Mouse (Mus musculus): ENCODE results near the gene Gm14698. TPM values are rescaled to one million over a fixed set of nuclear protein-coding genes. Genes with fewer than 3 reads are reported as not detected.
"Not testable (repeated sequence)": the region's sequence is repeated elsewhere in the genome, so short reads cannot be mapped to it uniquely, and the experiment has no call there.

The Gm14698 gene
- polyA plus RNA-seq (2016; fragmentation: Nextera tagmentation; extraction: Ambion mirVana), result 2.5 and 4.2 TPM in 2 replicates

DNA sequence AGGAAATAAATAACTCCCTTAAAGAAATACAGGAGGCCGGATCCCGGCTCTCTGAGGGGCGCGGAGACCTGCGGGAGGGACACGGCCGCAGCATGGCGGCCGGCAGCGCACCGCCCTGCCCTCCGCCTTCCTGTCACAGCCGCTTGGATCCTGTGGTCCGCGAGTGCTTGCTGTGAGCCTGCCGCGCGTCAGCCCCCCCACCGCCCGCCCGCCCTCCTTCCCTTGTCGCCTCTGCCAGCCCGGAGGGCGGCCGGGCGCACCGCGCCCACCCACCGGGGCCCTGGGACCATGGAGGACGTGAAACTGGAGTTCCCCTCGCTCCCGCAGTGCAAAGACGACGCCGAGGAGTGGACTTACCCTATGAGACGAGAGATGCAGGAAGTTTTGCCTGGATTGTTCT is at the start of gene Gm14698:
Gm14698 (plus strand) TSS at position 35 of the 400 bp plus-strand sequence.
- not testable (repeated sequence) for H3K9me3 ChIP-seq; H3K36me3 ChIP-seq (replicated peaks); H3K27ac ChIP-seq; H3K4me1 ChIP-seq; H3K27me3 ChIP-seq; H3K9ac ChIP-seq
- peak; percentile 90 for ATAC-seq (ENCODE audit: low FRiP score)
- Histone ChIP-seq H3K4me2 (peak within 1 kb of the TSS; percentile 45), H3K4me3 (replicated peaks) (peak within 1 kb of the TSS; percentile 35)
- 17% methylated on average over 22 of the region's 36 CpGs for WGBS

DNA sequence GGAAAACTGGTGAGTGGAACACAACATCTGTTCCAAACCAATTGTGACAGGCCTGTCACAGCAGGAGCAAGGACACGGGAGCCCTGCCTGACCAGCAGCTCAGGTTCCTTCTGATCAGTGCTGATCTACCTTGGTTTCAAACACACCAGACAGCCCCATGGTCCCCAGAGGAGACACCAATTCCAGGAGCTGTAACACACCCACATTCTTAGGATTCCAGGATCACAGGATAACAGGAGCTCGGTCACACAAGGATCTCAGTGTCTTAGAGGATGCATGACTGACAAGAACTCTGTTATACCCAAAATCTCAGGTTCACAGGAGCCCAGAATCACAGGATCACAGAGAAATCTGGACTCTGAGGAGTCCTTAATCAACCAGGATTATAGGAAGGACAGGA is 444 bp upstream of the Gm14698 start:
- not testable (repeated sequence) for H3K4me3 ChIP-seq (replicated peaks); H3K27me3 ChIP-seq; H3K36me3 ChIP-seq (replicated peaks); H3K4me1 ChIP-seq; H3K9me3 ChIP-seq; H3K27ac ChIP-seq; H3K9ac ChIP-seq; ATAC-seq (ENCODE audit: low FRiP score)
- H3K4me2 ChIP-seq, result peak overlapping the region; percentile 45; the same call in 1 of the 2 replicates
- WGBS, result 36% methylated on average over 2 of the region's 2 CpGs

DNA sequence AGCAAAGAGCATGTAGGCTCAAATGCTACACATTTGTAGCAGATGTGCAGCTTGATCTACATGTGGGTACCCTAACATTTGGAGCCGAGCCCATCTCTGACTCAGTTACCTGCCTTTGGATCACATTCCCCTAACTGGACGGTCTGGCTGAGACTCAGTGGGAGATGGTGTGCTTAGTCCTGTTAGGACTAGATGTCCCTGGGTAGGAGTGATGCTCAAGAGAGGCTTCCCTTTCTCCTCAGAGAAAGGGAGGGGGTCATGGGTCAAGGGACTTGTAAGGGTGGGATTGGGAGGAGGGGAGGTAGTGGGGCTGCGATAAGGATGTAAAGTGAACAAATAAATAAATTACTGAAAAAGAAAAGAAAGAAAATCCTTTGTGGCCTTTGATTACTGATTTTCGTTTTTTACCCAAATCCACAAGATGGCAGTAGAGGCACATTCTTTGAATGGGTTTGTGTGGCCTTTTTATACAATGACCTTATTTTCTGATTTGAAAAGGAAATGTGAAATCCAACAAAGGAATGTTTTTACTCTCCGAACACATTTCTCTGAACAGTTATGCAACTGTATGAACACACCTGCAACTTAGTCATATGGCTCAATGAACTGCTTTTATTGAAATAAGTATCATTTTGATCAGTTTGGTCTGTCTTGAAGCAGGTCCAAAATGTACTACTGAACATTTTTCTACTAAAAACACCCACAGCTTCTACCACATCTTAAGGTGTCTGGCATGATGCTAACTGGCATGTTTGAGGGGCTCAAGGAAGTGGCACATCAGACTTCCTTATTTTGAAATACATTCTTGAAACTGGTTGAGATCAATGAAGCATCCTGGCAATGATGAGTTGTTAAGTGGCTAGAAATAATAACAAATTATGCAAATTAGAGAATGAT is 18.9 kb downstream of the Gm14698 start:
- Histone ChIP-seq H3K36me3 (replicated peaks) (no peaks in the 10 kb centered on the region), H3K9ac (no peak overlapping the region), H3K27ac (no peak overlapping the region), H3K9me3 (no peaks in the 10 kb centered on the region), H3K4me1 (no peaks in the 10 kb centered on the region), H3K4me3 (replicated peaks) (no peak overlapping the region), H3K27me3 (no peaks in the 10 kb centered on the region), H3K4me2 (no peak overlapping the region)
- 22% methylated on average over 5 of the region's 5 CpGs for WGBS
- peak; percentile 44; the same call in 1 of the 2 replicates for ATAC-seq (ENCODE audit: low FRiP score)

DNA sequence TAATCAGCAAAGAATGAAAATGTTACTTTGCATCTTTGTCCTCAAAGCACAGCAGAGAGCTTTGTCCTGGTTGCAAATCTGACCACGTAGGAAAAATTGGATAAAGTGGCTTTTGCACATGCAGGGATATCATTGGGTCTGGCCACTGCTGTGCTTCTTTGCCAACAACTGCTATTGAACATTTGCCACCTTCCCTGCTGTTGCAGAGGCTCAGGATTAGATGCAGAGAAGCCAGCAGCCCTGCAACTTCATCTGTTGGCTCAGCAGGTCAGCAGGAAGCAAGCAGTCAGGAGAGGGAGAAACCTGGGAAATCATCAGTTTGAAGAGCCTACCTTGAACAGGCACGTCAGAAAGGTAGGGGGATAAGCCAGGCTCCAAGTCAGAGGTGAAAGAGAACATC is 44.3 kb downstream of the Gm14698 start:
- H3K36me3 ChIP-seq (replicated peaks), result no peaks in the 10 kb centered on the region
- no peak overlapping the region for H3K4me3 ChIP-seq (replicated peaks)
- WGBS, result 25% methylated on average over 2 of the region's 2 CpGs
- no peaks in the 10 kb centered on the region for H3K4me1 ChIP-seq
- H3K4me2 ChIP-seq, result no peak overlapping the region
- no peak overlapping the region for H3K9ac ChIP-seq
- H3K27ac ChIP-seq, result no peak overlapping the region
- no peaks in the 10 kb centered on the region for H3K27me3 ChIP-seq
- no peaks in the 10 kb centered on the region for H3K9me3 ChIP-seq
- ATAC-seq (ENCODE audit: low FRiP score), result no peak

Other genes starting within 250 kb of the Gm14698 start
- 75.5 and 75.9 TPM in 2 replicates for gene Fmr1, start 142.6 kb upstream of the Gm14698 start, polyA plus RNA-seq (2016; fragmentation: Nextera tagmentation; extraction: Ambion mirVana)
- not detected in 2 replicates for gene Fmr1nb, start 59.3 kb upstream of the Gm14698 start, polyA plus RNA-seq (2016; fragmentation: Nextera tagmentation; extraction: Ambion mirVana)
- not detected in 2 replicates for gene Gm6812, start 72.0 kb downstream of the Gm14698 start, polyA plus RNA-seq (2016; fragmentation: Nextera tagmentation; extraction: Ambion mirVana)

Data from forebrain, embryonic 12.5 days (tissue).